Mouse (Mus musculus) thymus, adult 2 months (tissue): ENCODE data around the gene Tspan5.

Experiments used
- CTCF ChIP-seq: fragments of 200-500 bp; IDR thresholded peaks from 2 replicates; pipeline ENCODE4 v1.5.1; 2012; ENCODE audit warnings: mild to moderate bottlenecking, control low read depth, low read length, moderate library complexity, borderline replicate concordance; ENCODE audit not compliant: control insufficient read depth, poor library complexity, insufficient read depth; ENCODE audit errors: extremely low read depth
- POLR2A ChIP-seq: fragments of 200-500 bp; IDR thresholded peaks from 2 replicates; pipeline ENCODE4 v1.6.1; 2012; ENCODE audit warnings: mild to moderate bottlenecking, low read length, control low read depth, moderate library complexity; ENCODE audit not compliant: control insufficient read depth, poor library complexity, insufficient read depth; ENCODE audit errors: extremely low read depth

GRCm38 (mm10) chr3:138759968-138760684 is 18.1 kb downstream of the Tspan5 start:
- TF ChIP-seq CTCF (no peak), POLR2A (no peak)
